Mouse (Mus musculus): ENCODE measurements around the gene Ormdl3.

- TF ChIP-seq CTCF (IDR thresholded peaks at IDR 0.05), result no peak
- TF ChIP-seq EP300 (IDR thresholded peaks at IDR 0.05), result no peak
Measured at GRCm38 (mm10) chr11:98583265-98583552, 4.0 kb downstream of the Ormdl3 start.
